Mouse (Mus musculus) thymus, adult 2 months (tissue): ENCODE data around the gene Zfp618. TPM values are rescaled to one million over a fixed set of nuclear protein-coding genes. Genes with fewer than 3 reads are reported as not detected.

Experiments used
- DNase-seq: peaks from one replicate; pipeline ENCODE4 v3.0.0; 2021
- H3K27ac ChIP-seq: fragments of 200-500 bp; 2 replicates; pipeline ENCODE4 v1.5.1; 2012; ENCODE audit warnings: low read length, control low read depth; ENCODE audit not compliant: control insufficient read depth, insufficient read depth
- H3K27me3 ChIP-seq: fragments of 200-500 bp; 2 replicates; pipeline ENCODE4 v1.6.1; 2012; ENCODE audit warnings: mild to moderate bottlenecking, low read length, moderate library complexity, mixed read lengths; ENCODE audit not compliant: control insufficient read depth, insufficient read depth
- H3K36me3 ChIP-seq: fragments of 200-500 bp; 2 replicates; pipeline ENCODE4 v1.6.1; 2012; ENCODE audit warnings: mild to moderate bottlenecking, low read length, moderate library complexity; ENCODE audit not compliant: control insufficient read depth, insufficient read depth
- H3K4me1 ChIP-seq: fragments of 200-500 bp; replicated peaks from 2 replicates; pipeline ENCODE4 v1.6.1; 2012; ENCODE audit warnings: low read length; ENCODE audit not compliant: control insufficient read depth, insufficient read depth
- H3K4me3 ChIP-seq: fragments of 200-500 bp; 2 replicates; pipeline ENCODE4 v1.5.1; 2012; ENCODE audit warnings: mild to moderate bottlenecking, low read length, control low read depth, moderate library complexity; ENCODE audit not compliant: control insufficient read depth, insufficient read depth
- CTCF ChIP-seq: fragments of 200-500 bp; IDR thresholded peaks from 2 replicates; pipeline ENCODE4 v1.5.1; 2012; ENCODE audit warnings: mild to moderate bottlenecking, control low read depth, low read length, moderate library complexity, borderline replicate concordance; ENCODE audit not compliant: control insufficient read depth, poor library complexity, insufficient read depth; ENCODE audit errors: extremely low read depth
- POLR2A ChIP-seq: fragments of 200-500 bp; IDR thresholded peaks from 2 replicates; pipeline ENCODE4 v1.6.1; 2012; ENCODE audit warnings: mild to moderate bottlenecking, low read length, control low read depth, moderate library complexity; ENCODE audit not compliant: control insufficient read depth, poor library complexity, insufficient read depth; ENCODE audit errors: extremely low read depth
- WGBS: fragments of 180-500 bp; shearing (Covaris S2); methylation state at CpG from one replicate; pipeline ENCODE4 v1.1.7; 2018; 5-methylcytosine and 5-hydroxymethylcytosine counted together
- polyA plus RNA-seq: library from polyadenylated mRNA; depleted of rRNA; stranded (reverse); fragments of >200 nt; gene quantifications from 2 replicates; pipeline ENCODE4 v1.2.3, GENCODE M21; 2012; rRNA removed

Gene Zfp618
- polyA plus RNA-seq, 1 experiment, result 1.9 TPM

- peaks cover 12% of the 10 kb centered on the region for H3K4me1 ChIP-seq
- H3K36me3 ChIP-seq, result no peaks in the 10 kb centered on the region
- 86% methylated on average over 4 of the region's 4 CpGs for WGBS
- TF ChIP-seq POLR2A (no peak), CTCF (no peak)
- no peak overlapping the region for H3K4me3 ChIP-seq
- H3K27ac ChIP-seq, result no peak overlapping the region
- no peaks in the 10 kb centered on the region for H3K27me3 ChIP-seq
- DNase-seq, result no peak
These were observed 204.7 kb downstream of the Zfp618 start for GRCm38 (mm10) chr4:63170061-63170460.

GRCm38 (mm10) chr4:63171122-63171521 is 205.7 kb downstream of the Zfp618 start:
- Histone ChIP-seq H3K27me3 (no peaks in the 10 kb centered on the region), H3K36me3 (no peaks in the 10 kb centered on the region), H3K4me1 (peaks cover 8% of the 10 kb centered on the region), H3K27ac (no peak overlapping the region), H3K4me3 (no peak overlapping the region)
- no peak for TF ChIP-seq CTCF
- TF ChIP-seq POLR2A, result no peak
- 58% methylated on average over 24 of the region's 24 CpGs for WGBS
- no peak for DNase-seq

- H3K36me3 ChIP-seq, result no peaks in the 10 kb centered on the region
- WGBS, result 83% methylated on average over 4 of the region's 4 CpGs
These were observed 206.8 kb downstream of the Zfp618 start, which contains the start of gene Kif12 for GRCm38 (mm10) chr4:63171969-63172685. TSS of gene Kif12 (minus strand) at chr4:63172131.

GRCm38 (mm10) chr4:63181556-63181955 is 216.2 kb downstream of the Zfp618 start:
- WGBS, result 20% methylated on average over 5 of the region's 5 CpGs
- DNase-seq, result peak; percentile 50
- Histone ChIP-seq H3K36me3 (no peaks in the 10 kb centered on the region), H3K4me1 (0 out of 2 replicates have a peak, but pooled peaks cover 3% of the 10 kb centered on the region), H3K4me3 (no peak overlapping the region), H3K27me3 (no peaks in the 10 kb centered on the region), H3K27ac (no peak overlapping the region)
- TF ChIP-seq POLR2A (no peak), CTCF (peak; percentile 74; the same call in 1 of the 2 replicates)

More at GRCm38 (mm10) chr4:63171969-63172685, 206.8 kb downstream of the Zfp618 start, which contains the start of gene Kif12:
- TF ChIP-seq POLR2A (no peak), CTCF (no peak)
- Histone ChIP-seq H3K4me3 (no peak within 1 kb of the TSS), H3K27me3 (no peaks in the 10 kb centered on the region), H3K27ac (no peak within 1 kb of the TSS), H3K4me1 (no peaks in the 10 kb centered on the region)
- no peak for DNase-seq

- TF ChIP-seq POLR2A, result no peak
- TF ChIP-seq CTCF, result no peak
- 42% methylated on average over 21 of the region's 21 CpGs for WGBS
These were observed 221.0 kb downstream of the Zfp618 start for GRCm38 (mm10) chr4:63186281-63186870.

More at GRCm38 (mm10) chr4:63186281-63186870, 221.0 kb downstream of the Zfp618 start:
- H3K27me3 ChIP-seq, result no peaks in the 10 kb centered on the region
- H3K36me3 ChIP-seq, result no peaks in the 10 kb centered on the region
- no peak overlapping the region for H3K27ac ChIP-seq
- no peak for DNase-seq
- H3K4me1 ChIP-seq, result 0 out of 2 replicates have a peak, but pooled peaks cover 3% of the 10 kb centered on the region
- H3K4me3 ChIP-seq, result no peak overlapping the region

Other genes with a start within 250 kb of the Zfp618 start
- 0.27 and 2.9 TPM in 2 replicates for gene Ambp, start 189.2 kb downstream of the Zfp618 start, polyA plus RNA-seq
- 0.92 and 1.00 TPM in 2 replicates for gene Kif12, start 206.6 kb downstream of the Zfp618 start, polyA plus RNA-seq
- gene Col27a1, start 248.4 kb downstream of the Zfp618 start, polyA plus RNA-seq, result 14.1 and 15.5 TPM in 2 replicates